Mouse (Mus musculus) stomach, embryonic 16.5 days (tissue): Measurements from ENCODE around the gene Mog. TPM values are rescaled to one million over a fixed set of nuclear protein-coding genes. Genes with fewer than 3 reads are reported as not detected.

Experiments
- ATAC-seq: fragments of 200-750 bp; cut with Nextera tagmentation; 2 replicates; pipeline ENCODE4 v1.8.0; 2017; ENCODE audit warnings: moderate number of reproducible peaks, moderate TSS enrichment; ENCODE audit not compliant: insufficient read depth, low FRiP score
- H3K27ac ChIP-seq: fragments of 300-500 bp; sonication (generic); 2 replicates; pipeline ENCODE4 v1.5.1; 2014; ENCODE audit warnings: low read length
- H3K27me3 ChIP-seq: fragments of 300-500 bp; sonication (generic); 2 replicates; pipeline ENCODE4 v1.6.1; 2014; ENCODE audit warnings: low read length, control low read depth, mixed read lengths; ENCODE audit not compliant: control insufficient read depth, insufficient read depth
- H3K36me3 ChIP-seq: fragments of 300-500 bp; sonication (generic); 2 replicates; pipeline ENCODE4 v1.6.1; 2014; ENCODE audit warnings: low read length; ENCODE audit not compliant: control insufficient read depth, insufficient read depth
- H3K4me1 ChIP-seq: fragments of 300-500 bp; sonication (generic); 2 replicates; pipeline ENCODE4 v1.6.1; 2014; ENCODE audit warnings: low read length, control low read depth, mixed read lengths; ENCODE audit not compliant: control insufficient read depth, insufficient read depth
- H3K4me2 ChIP-seq: fragments of 300-500 bp; sonication (generic); 2 replicates; pipeline ENCODE4 v1.6.1; 2014; ENCODE audit warnings: low read depth, low read length, mixed read lengths
- H3K4me3 ChIP-seq: fragments of 300-500 bp; sonication (generic); replicated peaks from 2 replicates; pipeline ENCODE4 v1.5.1; 2014; ENCODE audit warnings: mild to moderate bottlenecking, low read length
- H3K9ac ChIP-seq: fragments of 300-500 bp; sonication (generic); 2 replicates; pipeline ENCODE4 v1.6.1; 2014; ENCODE audit warnings: low read length
- H3K9me3 ChIP-seq: fragments of 300-500 bp; sonication (generic); replicated peaks from 2 replicates; pipeline ENCODE4 v1.6.1; 2016; ENCODE audit warnings: low read length, control low read depth; ENCODE audit not compliant: control insufficient read depth
- WGBS: fragments of 180-500 bp; shearing (Covaris S2); extraction: QIAGEN DNeasy Blood & Tissue Kit; methylation state at CpG from one replicate; pipeline ENCODE4 v1.1.7; 2014; 5-methylcytosine and 5-hydroxymethylcytosine counted together
- polyA plus RNA-seq: library from polyadenylated mRNA; unstranded; fragments of >200 nt; fragmentation: Nextera tagmentation; extraction: Ambion mirVana; gene quantifications from 2 replicates; pipeline ENCODE4 v1.2.1, GENCODE M21; 2015

The Mog gene
- polyA plus RNA-seq, 1 experiment from 2014 or later, result not detected

- Histone ChIP-seq H3K4me2 (peak overlapping the region; percentile 75), H3K27me3 (no peaks in the 10 kb centered on the region), H3K9ac (peak overlapping the region; percentile 96; the same call in 1 of the 2 replicates), H3K4me3 (peak overlapping the region; percentile 86), H3K36me3 (no peaks in the 10 kb centered on the region), H3K4me1 (peaks cover 36% of the 10 kb centered on the region), H3K9me3 (no peaks in the 10 kb centered on the region), H3K27ac (no peak overlapping the region)
- ATAC-seq, result no peak
- WGBS, result 25% methylated on average over 19 of the region's 19 CpGs
Measured at GRCm38 (mm10) chr17:37047332-37047976, 24.3 kb upstream of the Mog start.

DNA sequence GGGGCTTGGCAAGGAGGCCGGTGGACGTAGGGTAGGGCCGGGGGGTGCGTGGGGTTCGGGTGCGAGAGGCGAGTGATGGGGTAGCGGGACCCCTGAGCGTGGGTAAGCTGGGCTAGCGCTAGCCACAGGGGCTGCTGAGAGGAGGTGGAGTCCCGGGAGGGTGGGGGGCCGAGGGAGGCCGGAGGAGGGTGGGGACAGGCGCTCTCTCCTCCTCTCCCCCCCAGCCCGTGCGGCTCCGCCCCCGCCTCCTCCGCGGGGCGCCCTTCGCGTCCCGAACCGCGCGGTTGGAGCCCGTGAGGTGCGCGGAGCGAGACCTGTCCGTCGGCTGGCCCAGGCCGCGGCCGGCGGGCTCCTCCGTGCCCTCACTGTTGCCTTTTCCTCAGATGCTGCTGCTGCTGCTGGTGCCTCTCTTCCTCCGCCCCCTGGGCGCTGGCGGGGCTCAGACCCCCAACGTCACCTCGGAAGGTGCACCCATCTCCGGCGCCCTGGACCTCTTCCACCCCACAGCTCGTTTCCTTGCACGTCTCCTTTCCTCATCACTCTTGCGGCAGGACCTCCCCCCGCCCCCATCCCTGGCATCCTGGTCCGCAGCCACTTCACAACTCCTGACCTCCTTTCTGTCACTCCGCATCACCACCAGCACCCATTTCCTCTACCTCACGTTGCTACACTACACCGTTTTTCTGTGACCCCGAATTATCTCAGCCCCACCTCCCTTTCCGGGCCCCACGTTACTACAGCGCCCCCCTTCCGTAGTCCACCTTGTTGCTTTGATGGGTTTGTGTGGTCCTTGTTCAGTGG lies 23.3 kb upstream of the Mog start:
- Histone ChIP-seq H3K27ac (peak overlapping the region; percentile 79), H3K9me3 (no peaks in the 10 kb centered on the region), H3K9ac (peak overlapping the region; percentile 96), H3K27me3 (no peaks in the 10 kb centered on the region), H3K4me1 (peaks cover 35% of the 10 kb centered on the region), H3K36me3 (no peaks in the 10 kb centered on the region), H3K4me2 (peak overlapping the region; percentile 75), H3K4me3 (peak overlapping the region; percentile 86)
- WGBS, result under 1% methylated on average over 38 of the region's 58 CpGs
- ATAC-seq, result peak; percentile 80

GRCm38 (mm10) chr17:37045611-37046311 lies 22.6 kb upstream of the Mog start, which contains the start of gene Gabbr1:
Gabbr1 (plus strand) TSS chr17:37045966.
- H3K4me2 ChIP-seq, result peak within 1 kb of the TSS; percentile 75

DNA sequence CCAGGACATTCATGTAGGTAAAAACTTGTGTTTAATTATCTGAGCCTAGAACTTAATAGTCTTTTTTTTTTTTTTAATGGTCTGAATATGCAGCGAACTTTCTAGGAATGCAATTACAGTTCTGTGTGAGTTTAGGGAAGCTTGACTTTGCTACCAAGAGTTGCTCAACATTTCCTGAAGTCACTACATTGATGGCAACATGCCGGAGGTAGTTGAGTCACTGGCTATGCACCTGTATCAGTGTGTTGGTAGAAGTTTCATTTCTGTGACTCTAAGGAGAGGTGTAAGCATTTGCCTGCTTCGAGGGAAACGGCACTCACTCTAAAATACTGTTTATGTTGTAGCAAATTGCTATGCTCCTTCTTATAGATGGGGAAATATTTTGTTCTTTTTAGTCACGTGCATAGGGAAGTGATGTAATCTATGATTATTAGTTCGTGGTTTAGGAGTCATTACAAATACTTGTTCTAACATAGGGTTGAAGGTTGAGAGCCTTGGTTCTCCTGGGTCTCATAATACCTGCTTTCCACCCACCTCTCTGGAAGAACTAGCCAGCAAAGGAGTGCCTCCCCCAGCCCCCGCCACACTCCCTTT lies 21.6 kb upstream of the Mog start:
- 55% methylated on average over 7 of the region's 7 CpGs for WGBS
- Histone ChIP-seq H3K27ac (no peak overlapping the region), H3K4me3 (peak overlapping the region; percentile 86; the same call in 1 of the 2 replicates), H3K27me3 (no peaks in the 10 kb centered on the region), H3K4me1 (peaks cover 19% of the 10 kb centered on the region), H3K9me3 (no peaks in the 10 kb centered on the region), H3K36me3 (no peaks in the 10 kb centered on the region), H3K9ac (peak overlapping the region; percentile 96), H3K4me2 (peak overlapping the region; percentile 75)
- ATAC-seq, result no peak

More at GRCm38 (mm10) chr17:37045611-37046311, 22.6 kb upstream of the Mog start, which contains the start of gene Gabbr1:
- Histone ChIP-seq H3K9ac (peak within 1 kb of the TSS; percentile 96), H3K4me1 (peaks cover 28% of the 10 kb centered on the region), H3K36me3 (no peaks in the 10 kb centered on the region), H3K27me3 (no peaks in the 10 kb centered on the region), H3K4me3 (peak within 1 kb of the TSS; percentile 86), H3K9me3 (no peaks in the 10 kb centered on the region), H3K27ac (peak within 1 kb of the TSS; percentile 79)
- WGBS, result 1% methylated on average over 47 of the region's 55 CpGs
- peak; percentile 90 for ATAC-seq

DNA sequence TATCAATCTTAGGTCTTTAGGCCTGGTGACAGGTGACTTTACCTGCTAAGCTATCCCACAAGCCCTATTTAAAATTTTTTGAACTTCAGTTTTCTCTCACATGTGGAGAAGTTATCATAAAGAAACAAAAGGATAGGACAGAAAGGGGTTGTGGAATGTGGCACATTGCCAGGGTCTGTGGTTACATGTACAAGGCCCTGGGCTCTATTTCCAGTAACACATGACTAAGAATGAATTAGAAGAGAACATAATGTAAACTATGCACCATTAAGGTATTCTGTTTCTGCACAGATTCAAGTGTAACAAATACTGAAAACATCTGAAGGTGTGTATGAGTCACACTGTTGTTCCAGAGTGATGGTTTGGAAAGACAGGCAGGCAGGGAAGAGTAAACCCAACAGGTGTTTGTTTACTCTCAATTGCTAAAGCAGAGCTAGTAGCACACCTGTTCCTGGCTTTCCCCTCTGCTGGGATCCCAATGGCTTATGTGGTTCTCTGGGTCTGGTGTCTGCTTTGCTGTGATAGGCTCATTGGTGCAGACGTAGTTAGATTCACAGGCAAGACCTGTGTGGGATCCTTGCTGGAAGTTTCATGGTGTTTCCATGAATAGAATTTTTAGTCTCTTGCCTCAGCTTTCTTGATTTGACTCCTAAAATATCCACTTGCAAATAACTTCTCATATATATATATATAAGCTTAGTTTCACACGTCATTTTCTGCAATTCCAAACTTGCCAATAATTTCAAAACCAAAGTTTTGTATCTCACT lies 16.1 kb upstream of the Mog start:
- WGBS, result 56% methylated on average over 2 of the region's 2 CpGs
- H3K9ac ChIP-seq, result no peak overlapping the region
- no peak overlapping the region for H3K4me3 ChIP-seq
- H3K4me1 ChIP-seq, result no peaks in the 10 kb centered on the region
- no peak overlapping the region for H3K4me2 ChIP-seq
- no peak for ATAC-seq
- no peak overlapping the region for H3K27ac ChIP-seq
- no peaks in the 10 kb centered on the region for H3K9me3 ChIP-seq
- no peaks in the 10 kb centered on the region for H3K27me3 ChIP-seq
- no peaks in the 10 kb centered on the region for H3K36me3 ChIP-seq

- Histone ChIP-seq H3K27me3 (no peaks in the 10 kb centered on the region), H3K9me3 (no peaks in the 10 kb centered on the region), H3K4me3 (peak overlapping the region; percentile 54), H3K27ac (peak overlapping the region; percentile 92), H3K9ac (peak overlapping the region; percentile 63; the same call in 1 of the 2 replicates), H3K36me3 (no peaks in the 10 kb centered on the region), H3K4me2 (peak overlapping the region; percentile 52), H3K4me1 (no peaks in the 10 kb centered on the region)
- 66% methylated on average over 7 of the region's 8 CpGs for WGBS
- ATAC-seq, result 0 out of 2 replicates have a peak, but pooled peaks have one; percentile 5
Measured at GRCm38 (mm10) chr17:37029162-37029561, 6.0 kb upstream of the Mog start.

GRCm38 (mm10) chr17:37028683-37029120 lies 5.5 kb upstream of the Mog start:
- no peaks in the 10 kb centered on the region for H3K27me3 ChIP-seq
- H3K4me1 ChIP-seq, result no peaks in the 10 kb centered on the region
- peak overlapping the region; percentile 54 for H3K4me3 ChIP-seq
- under 1% methylated on average over 14 of the region's 14 CpGs for WGBS
- H3K4me2 ChIP-seq, result peak overlapping the region; percentile 52
- peak overlapping the region; percentile 63 for H3K9ac ChIP-seq
- no peaks in the 10 kb centered on the region for H3K36me3 ChIP-seq
- H3K27ac ChIP-seq, result peak overlapping the region; percentile 92
- ATAC-seq, result peak; percentile 97
- no peaks in the 10 kb centered on the region for H3K9me3 ChIP-seq

DNA sequence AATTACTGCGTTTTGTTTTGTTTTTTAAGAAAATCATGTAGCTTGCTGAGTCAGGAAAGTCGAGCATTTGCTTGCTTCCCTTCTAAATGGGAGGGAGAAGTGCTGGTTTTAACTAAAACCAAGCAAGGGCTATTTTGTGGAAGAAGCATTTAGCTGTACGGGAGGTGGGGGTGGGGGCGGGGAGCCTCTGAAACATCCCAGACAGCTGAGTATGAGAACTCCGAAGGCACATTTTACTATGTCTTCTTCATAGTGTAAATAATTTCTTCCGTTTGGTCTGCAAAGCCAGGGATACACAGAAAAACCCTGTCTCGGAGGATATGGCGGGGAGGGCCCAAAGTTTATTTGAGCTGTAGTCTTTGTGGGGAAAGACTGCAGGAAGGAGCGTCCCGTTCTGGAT lies 5.0 kb upstream of the Mog start:
- 10% methylated on average over 10 of the region's 10 CpGs for WGBS
- ATAC-seq, result peak; percentile 42; the same call in 1 of the 2 replicates
- no peaks in the 10 kb centered on the region for H3K9me3 ChIP-seq
- peak overlapping the region; percentile 54 for H3K4me3 ChIP-seq
- peak overlapping the region; percentile 92 for H3K27ac ChIP-seq
- peak overlapping the region; percentile 52 for H3K4me2 ChIP-seq
- H3K4me1 ChIP-seq, result no peaks in the 10 kb centered on the region
- H3K9ac ChIP-seq, result peak overlapping the region; percentile 51; the same call in 1 of the 2 replicates
- no peaks in the 10 kb centered on the region for H3K27me3 ChIP-seq
- no peaks in the 10 kb centered on the region for H3K36me3 ChIP-seq
